Mouse (Mus musculus) bone marrow, adult 2 months (tissue): ENCODE results near the gene Uckl1.

Source experiments
- CTCF ChIP-seq: fragments of 200-500 bp; IDR thresholded peaks from 2 replicates; pipeline ENCODE4 v1.5.1; 2011; ENCODE audit warnings: low read length, control low read depth; ENCODE audit not compliant: control insufficient read depth, insufficient read depth
- POLR2A ChIP-seq: fragments of 200-500 bp; IDR thresholded peaks from 2 replicates; pipeline ENCODE4 v1.6.1; 2011; ENCODE audit warnings: low read depth, mild to moderate bottlenecking, control low read depth, low read length, borderline replicate concordance; ENCODE audit not compliant: control insufficient read depth

- TF ChIP-seq CTCF (no peak), POLR2A (no peak)
These were observed 14.0 kb upstream of the Uckl1 start, which contains the start of gene Samd10 for GRCm38 (mm10) chr2:181598454-181599351.
